Comparison of ENCODE assay signal across 12 mouse cellular contexts in the genomic region with DNA sequence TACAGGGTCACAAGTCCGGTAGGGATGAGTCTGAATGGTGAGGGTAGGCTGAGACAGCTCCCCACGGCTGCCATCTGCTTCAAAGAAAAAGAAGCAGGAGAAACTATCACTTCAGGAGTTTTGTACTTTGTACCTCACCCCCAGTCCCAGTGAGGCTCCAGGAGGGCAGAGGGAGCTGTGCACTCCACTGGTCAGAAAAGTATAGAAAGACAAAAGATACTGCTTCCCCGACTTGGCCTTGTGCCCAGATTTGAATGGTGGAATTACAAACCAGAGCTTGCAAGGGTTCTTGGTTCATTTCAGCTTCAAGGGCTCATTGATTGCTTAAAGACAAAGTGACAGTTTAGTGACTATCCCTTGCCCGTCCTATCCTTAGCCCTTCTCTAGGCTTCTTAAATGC.
A peak's percentile ranks its signal among the peaks of the same experiment; 100 is the strongest.
DNase-seq lines count a peak whose midpoint lies in the region; TF ChIP-seq lines count a peak whose summit lies in the region.
"Had no signal": no experiment of that assay in that cellular context is flagged by ENCODE, and none has a peak within 500 bp of the region (broad histone marks: within the 10 kb centered on the region; RNA-seq: fewer than 3 reads in every experiment).

No protein-coding gene starts in this region.

- no peak for TF ChIP-seq POLR2A in brain, embryonic 14.5 days (IDR thresholded peaks at IDR 0.05; ENCODE audit: borderline replicate concordance, extremely low read depth, insufficient read depth, insufficient read length, poor library complexity, severe bottlenecking)

- no peak for TF ChIP-seq CTCF in brain, embryonic 14.5 days (IDR thresholded peaks at IDR 0.05; ENCODE audit: borderline replicate concordance, extremely low read depth, insufficient read depth, insufficient read length)

- peak; percentile 9 to 16 for DNase-seq in cerebellum, postnatal 14 days
- DNase-seq in cerebellum, adult 11 months, result no peak
- peak; percentile 42 for DNase-seq in kidney, postnatal 10 days
- no peak for DNase-seq in kidney, adult 11 months
- peak; percentile 63 for DNase-seq in brain, embryonic 14.5 days (ENCODE audit: low read depth)
- DNase-seq in kidney, postnatal 36 days, result peak; percentile 2 to 16
- DNase-seq in right cerebral cortex, postnatal 4 days, result no peak
- no peak for DNase-seq in testis, postnatal 14 days (ENCODE audit: low spot score)
- DNase-seq: adrenal gland, postnatal 36 days; liver; lung, postnatal 14 days; thymus, postnatal 36 days had no signal

Comparison
In these comparisons a context has a peak if more than half of its experiments do, and no peak if none do; other contexts are left out.
1. DNase-seq: peak in cerebellum, postnatal 14 days (2 of 2), kidney, postnatal 10 days (single experiment), brain, embryonic 14.5 days (single experiment) and kidney, postnatal 36 days (2 of 2); none in cerebellum, adult 11 months (single experiment), kidney, adult 11 months (single experiment), right cerebral cortex, postnatal 4 days (single experiment) and testis, postnatal 14 days (single experiment).